Mouse (Mus musculus) spleen, postnatal 4 days (tissue): Measurements from ENCODE around the gene Naif1.

Experiments used
- DNase-seq, 2 experiments: peaks; one replicate each; pipeline ENCODE4 v3.0.0; 2022; ENCODE audit warnings: low spot score in 2 of 2

The Naif1 gene

DNA sequence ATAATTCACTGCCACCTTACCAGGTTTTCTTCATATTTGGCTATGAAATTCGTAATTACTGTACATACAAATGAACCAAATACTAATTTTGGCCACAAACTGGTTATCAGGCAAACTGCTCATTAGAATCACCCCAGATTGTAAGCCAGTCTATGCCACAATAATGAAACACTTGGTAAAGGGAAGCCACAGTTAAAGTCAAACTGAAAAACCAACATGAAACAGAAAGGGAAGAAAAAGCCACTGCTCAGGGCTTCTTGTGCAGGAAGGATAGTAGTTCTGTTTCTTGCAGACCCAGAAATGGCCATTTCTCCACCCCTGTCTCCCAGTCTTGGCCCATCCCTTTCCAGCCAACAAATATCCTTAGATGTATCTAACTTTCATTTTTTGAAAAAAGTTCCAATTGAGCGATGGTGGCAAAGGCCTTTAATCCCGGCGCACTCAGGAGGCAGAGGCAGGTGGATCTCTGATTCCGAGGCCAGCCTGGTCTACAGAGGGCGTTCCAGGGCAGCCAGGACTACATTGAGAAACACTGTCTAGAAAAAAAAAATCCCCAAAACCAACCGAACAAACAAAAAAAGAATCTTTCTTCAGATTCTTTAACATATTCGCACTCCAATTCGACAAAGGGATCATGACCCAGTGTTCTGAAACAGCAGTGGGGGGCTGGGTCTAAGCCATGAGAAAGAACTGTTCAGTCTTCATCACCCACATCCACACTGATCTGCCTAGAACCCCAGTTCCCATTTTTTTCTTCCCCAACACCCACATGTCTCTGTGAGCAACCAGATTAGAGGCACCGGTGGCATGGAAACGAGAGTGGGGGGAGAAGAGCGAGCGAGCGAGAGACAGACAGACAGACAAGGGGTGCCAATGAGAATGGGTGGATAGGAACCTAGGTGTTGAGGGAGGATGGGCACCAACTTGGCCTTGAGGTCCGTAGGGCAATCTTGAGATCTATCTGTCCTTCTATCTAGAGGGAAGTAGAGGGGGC is at the start of gene Naif1:
Gene Naif1 (plus strand): TSS at position 697 of the 994 bp plus-strand sequence.
- DNase-seq, result no peak

GRCm38 (mm10) chr2:32404663-32405062 is 45.6 kb upstream of the Naif1 start:
- peak; percentile 93 to 99 for DNase-seq

GRCm38 (mm10) chr2:32407144-32407824 is 43.0 kb upstream of the Naif1 start:
- no peak for DNase-seq

DNA sequence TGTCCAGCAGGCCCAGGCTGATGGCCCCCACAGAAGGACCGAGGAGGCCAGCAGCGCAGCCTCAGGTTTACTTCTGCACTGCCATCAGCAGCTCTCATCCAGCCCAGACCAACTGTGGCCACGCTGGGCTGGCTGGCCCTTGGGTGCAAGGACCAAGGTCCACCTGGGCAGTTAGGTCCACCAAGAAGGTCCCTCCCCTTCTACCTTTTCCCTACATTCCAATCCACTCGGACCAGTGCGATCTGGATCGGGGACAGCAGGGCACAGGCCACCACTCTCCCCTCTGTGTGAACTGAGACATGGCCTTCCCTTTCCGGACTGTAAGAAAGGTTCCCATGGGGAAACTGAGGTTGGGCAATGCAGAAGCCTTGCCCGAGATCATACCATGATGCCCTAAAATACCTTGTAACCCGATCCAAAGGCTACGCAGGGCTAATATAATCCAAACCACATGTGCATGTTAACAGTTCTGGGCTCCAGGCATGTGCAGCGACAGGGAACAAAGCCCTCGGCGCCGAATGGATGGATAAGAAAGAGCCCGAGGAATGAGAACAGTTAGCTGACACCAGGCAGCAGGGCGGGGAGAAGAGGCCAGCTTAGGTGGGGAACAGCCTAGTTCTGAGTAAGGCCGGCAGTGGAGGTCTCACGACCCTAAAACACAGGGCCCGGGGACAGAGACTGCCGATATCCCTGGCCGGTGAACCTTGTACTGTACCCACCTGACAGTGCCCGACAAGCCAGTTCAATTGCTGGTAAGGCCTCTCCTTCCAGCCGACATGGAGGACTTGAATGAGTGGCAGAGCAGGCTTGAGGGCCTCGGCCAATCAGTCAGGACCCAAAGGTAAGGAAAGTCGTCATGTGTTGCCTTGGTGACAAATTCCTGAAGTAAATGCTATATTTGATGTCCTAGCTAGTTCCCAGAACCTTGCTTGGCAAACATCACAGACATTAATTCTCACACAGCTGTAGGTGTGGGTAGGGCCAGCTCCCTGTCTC is 41.5 kb upstream of the Naif1 start:
- DNase-seq, result no peak

GRCm38 (mm10) chr2:32411407-32411806 is 38.9 kb upstream of the Naif1 start:
- DNase-seq, result no peak

- no peak for DNase-seq
These were observed 37.3 kb upstream of the Naif1 start for GRCm38 (mm10) chr2:32412742-32413531.

GRCm38 (mm10) chr2:32413936-32414335 is 36.3 kb upstream of the Naif1 start:
- no peak for DNase-seq

- DNase-seq, result no peak
These were observed 34.5 kb upstream of the Naif1 start for GRCm38 (mm10) chr2:32415801-32416200.

- DNase-seq, result no peak
These were observed 33.7 kb upstream of the Naif1 start for GRCm38 (mm10) chr2:32416556-32416955.

DNA sequence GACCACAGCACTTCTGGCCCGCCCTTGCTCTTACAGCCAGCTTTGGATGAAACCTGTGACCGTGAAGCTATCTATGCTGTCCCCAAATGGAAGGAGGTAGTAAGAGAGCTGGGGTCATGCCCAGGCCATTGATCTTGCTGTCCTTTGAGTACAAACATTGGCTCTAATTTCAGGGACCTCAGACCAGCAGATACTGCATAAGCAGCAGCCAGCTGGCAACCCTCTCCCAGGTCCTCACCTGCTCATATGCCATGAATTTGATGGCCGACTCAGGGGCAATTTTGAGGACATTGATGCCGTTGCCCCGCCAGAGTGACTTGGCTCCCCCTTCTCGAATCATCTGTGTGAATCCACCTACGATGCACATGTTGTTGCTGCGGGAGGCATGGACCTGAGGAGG is 32.8 kb upstream of the Naif1 start:
- no peak for DNase-seq

DNA sequence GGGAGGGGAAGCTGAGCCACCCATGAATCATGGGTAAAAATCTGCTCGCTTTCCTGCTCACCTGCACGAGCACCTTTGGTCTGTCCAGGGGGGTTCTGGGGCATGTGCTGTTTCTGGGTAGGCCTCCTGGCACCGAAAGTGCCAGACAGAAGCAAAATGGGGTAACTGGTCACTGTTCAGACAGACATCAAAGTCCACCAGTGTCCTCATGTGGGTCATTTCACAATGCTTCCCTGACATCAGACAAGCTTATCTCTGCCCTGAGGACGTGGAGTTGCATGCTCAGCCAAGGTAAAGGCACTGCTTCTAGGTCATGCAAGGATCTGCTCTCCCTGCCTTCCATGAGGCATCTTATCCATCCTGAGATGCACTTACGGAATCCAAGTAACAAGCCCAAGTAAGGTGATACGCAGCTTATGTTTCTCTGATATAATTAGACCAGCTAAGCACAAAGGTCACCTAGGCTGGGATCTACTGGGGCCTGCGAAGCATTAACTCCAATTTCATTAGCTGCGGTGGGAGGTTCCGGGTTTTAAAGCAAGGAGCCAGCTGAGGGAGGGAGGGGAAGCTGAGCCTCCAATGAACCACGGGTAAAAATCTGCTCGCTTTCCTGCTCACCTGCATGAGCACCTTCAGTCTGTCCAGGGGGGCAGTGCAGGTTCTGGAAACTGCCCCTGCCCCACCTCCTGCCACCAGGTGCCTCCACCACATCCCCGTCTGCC is 31.7 kb upstream of the Naif1 start:
- DNase-seq, result no peak

DNA sequence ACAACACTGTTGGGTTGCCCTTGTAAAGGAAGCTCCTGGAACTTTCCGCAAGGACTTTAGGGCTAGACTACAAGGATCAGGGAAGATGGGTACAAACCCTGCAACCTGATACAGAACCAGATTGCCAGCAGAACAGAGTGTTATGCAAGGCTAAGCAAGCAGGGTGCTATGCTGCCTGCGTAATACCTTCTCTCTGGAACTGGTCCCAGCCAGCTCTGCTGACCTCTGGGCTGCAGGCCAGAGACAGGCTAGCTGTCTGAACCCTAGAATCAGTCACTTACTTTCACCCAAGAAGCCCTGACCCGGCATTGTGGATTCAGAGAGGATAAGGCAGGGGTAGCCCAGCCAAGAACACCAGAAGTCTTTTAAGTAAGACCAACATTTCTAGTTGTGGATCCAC is 30.9 kb upstream of the Naif1 start:
- DNase-seq, result no peak

DNA sequence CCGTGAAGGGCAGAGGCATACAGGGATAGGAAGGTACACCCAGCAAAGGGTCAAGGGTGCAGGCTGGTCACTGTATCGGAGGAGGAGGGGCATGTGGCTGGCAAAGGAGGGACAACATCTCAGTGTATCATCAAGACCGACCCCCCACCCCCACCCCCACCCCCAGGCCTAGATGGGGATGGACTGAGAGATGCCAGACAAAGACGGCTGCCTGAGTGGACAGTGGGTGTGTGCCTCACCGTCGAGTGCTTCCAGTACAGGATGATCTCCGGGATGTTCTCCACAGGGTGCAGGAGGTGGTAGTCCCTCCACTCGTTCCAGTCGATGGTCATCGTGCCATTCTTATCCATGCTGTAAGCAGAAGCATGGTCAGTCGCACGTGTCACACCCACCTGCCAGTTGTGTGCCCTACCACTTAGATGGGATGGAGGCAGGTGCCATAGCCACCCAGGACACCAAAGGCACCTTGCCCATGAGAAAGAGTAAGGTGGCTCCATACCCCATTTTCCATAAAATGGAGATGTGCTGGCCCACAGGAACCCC is 30.1 kb upstream of the Naif1 start:
- DNase-seq, result no peak

DNA sequence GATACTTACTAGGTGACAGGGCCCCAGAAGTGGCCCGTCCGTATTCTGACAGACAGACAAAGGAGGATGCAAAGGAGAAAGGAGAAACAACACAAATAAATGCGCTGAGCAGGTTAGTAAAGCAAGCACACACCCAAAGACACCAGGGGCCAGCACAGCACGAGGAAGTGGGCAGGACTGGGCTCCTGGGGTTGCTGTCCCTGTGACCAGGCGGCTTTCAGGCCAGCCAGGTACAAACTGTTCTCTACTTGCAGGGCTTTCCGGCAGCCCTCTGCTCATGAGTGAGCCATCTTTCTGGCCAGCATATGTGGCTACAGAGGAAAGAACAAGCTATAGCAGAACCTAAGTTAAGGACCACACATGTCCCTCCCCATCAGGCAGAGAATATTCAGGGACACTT is 29.6 kb upstream of the Naif1 start:
- DNase-seq, result no peak

- no peak for DNase-seq
These were observed 28.4 kb upstream of the Naif1 start for GRCm38 (mm10) chr2:32421851-32422251.

GRCm38 (mm10) chr2:32423481-32424331 is 26.6 kb upstream of the Naif1 start:
- peak in 1 of 2 experiments; percentile 38 for DNase-seq

GRCm38 (mm10) chr2:32424796-32425195 is 25.5 kb upstream of the Naif1 start:
- DNase-seq, result no peak

DNA sequence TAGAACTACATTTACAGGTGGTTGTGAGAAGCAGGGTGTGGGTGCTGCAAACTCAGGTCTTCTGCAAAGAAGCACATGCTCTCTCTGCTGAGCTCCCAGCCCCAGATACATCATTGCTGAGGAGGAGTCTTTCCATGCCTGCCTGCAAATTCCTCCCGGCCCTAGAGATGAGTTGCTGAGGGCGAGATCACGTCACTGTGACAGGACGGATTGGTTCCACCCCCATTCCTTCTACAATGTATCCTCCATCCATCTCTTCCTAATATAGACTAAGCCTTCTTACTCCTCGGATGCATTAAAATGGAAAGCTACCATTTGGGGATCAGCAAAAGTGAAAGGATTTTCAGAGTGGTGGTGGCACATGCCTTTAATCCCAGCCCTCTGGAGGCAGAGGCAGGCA is 24.7 kb upstream of the Naif1 start:
- DNase-seq, result no peak

DNA sequence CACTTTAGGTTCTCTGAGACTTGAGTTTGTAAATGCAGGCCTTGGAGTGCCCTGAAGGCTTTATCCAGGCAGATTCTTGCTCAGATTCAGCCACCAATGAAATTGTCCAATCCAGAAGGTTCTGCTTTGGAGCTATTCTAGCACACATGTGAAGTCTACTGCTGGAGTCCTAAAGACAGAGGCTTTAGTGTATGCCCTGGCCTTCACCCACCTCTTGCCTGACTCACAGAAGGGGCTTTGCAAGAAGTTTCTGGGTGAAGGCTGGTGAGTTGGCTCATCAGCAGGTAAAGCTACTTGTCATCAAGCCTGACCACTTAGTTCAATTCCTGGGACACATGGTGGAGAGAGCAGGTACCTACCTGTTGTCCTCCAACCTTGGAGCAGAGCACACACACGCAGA is 24.1 kb upstream of the Naif1 start:
- DNase-seq, result no peak
